Mouse (Mus musculus): ENCODE results near the gene Cacng8.

Gene Cacng8

DNA sequence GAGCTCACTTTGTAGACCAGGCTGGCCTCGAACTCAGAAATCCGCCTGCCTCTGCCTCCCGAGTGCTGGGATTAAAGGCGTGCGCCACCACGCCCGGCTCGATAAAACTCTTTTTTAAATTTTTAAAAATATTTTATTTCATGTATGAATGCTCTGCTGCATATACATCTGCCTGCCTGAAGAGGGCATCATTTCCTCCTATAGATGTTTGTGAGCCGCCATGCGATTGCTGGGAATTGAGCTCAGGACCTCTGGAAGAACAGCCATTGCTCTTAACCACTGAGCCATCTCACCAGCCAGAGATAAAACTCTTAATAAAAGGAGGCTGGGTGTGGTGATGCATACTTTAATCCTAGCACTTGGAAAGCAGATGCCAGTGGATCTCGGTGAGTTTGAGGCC lies 49.5 kb downstream of the Cacng8 start:
- no peak for DNase-seq

DNA sequence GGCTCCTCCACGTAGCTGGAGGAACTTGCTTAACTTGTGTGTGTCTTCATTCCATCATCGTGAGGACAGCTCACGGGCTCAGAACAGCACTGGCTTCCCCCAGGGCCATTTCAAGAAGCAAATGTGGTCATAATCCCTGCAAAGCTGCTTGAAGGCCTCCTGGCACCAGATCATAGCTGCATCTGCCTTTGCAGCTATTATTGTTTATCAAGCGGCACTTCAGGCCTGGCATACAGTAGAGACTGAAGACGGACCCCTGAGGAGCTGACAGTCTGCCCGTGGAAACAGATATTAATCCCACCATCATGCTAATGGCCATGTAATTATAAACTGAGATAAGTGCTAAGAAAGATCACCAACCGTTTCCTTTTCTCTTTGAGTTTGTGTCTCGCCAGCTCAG lies 50.0 kb downstream of the Cacng8 start:
- DNase-seq: no peak

- DNase-seq: no peak
These were observed 52.1 kb downstream of the Cacng8 start for GRCm38 (mm10) chr7:3442476-3443062.

GRCm38 (mm10) chr7:3444678-3445077 lies 54.2 kb downstream of the Cacng8 start:
- DNase-seq: no peak

GRCm38 (mm10) chr7:3446584-3446983 lies 56.1 kb downstream of the Cacng8 start:
- no peak for DNase-seq

DNA sequence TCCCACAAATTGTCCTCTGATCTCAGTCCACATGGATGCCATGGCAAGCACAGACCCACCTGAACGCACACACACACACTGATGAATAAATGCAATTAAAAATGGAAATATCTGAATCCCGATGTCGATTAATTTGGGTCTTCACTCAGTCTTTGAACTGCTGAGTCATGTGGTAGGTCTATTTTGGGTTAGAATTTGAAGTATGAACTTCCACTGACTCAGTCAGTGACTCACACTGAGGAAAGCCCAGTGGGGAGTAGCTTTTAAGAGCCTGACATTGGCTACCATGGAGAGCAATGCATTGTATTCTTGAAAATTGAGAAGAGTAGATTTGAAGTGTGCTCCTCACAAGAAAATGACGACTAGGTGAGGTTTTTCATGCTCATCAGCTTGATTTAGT lies 56.5 kb downstream of the Cacng8 start:
- no peak for DNase-seq

GRCm38 (mm10) chr7:3448737-3449454 lies 58.4 kb downstream of the Cacng8 start:
- DNase-seq: peak; percentile 93

GRCm38 (mm10) chr7:3450671-3451070 lies 60.2 kb downstream of the Cacng8 start:
- no peak for DNase-seq

DNA sequence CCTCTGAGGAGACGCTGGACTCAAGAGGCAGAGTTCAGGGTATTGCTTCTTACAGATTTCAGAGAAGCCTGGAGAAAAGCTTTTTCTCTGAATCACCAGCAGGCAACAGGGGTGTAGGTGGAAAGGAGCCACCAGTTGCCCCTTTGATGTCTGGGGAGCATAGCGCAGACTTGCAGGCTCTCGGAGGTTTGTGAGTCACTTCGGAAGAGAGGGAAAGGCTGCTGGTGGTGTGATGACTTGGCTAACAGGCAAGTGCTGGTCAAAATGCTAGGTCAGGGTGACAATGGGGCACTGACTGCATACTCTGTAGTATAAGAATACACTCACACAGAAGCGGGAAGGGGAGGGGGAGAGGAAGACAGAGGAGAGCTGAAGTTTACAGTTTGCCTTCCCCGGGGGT lies 60.7 kb downstream of the Cacng8 start:
- no peak for DNase-seq

DNA sequence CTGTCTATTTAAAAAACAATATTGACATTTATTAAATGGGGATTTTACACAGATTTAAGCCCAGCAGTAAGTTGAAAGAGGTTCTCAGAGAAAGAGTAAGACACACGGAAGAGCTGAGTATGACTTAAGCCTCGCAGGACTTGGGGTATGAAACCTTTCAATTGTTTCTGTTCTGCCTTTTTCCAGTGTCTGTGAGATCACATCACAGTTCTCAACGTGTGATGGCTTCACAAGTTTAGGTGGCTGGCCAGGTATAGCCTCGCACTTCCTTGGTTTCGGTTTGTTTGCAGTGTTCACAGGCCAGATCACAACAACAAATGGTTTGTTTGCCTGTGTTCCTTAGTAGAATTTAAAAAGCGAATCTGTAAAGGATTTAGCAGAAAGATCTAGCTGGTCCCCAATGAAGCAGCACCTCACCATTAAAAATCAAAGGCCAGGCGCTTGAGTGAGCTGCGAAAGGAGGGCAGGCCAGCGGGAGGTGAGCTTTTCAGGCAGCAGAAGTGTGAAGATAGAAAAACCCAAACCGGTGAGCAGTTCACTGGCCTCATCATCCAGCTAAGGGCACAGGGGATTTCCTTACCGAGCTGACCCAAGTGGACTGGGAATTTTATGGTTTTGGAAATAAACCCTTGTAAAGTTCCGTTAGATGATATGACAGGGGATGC lies 62.5 kb downstream of the Cacng8 start:
- DNase-seq: no peak

GRCm38 (mm10) chr7:3453486-3454183 lies 63.2 kb downstream of the Cacng8 start:
- no peak for DNase-seq

GRCm38 (mm10) chr7:3457111-3457840 lies 66.8 kb downstream of the Cacng8 start:
- DNase-seq: no peak

DNA sequence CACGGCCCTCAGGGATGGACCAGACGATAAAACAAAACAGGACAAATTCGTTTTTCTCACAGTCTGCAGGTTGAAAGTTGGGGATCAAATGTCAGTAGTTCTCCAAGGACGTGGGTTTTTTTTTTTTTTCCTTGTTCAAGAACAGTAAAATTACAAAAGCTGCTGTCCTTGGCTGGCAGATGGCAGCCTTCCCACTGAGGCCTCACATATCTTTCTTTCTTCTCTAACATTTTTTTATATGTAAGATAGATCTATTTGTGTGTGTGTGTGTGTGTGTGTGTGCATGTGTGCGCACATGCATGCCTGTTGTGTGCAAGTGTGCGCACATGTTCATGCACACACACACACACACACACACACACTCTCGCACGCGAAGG lies 67.3 kb downstream of the Cacng8 start:
- no peak for DNase-seq

DNA sequence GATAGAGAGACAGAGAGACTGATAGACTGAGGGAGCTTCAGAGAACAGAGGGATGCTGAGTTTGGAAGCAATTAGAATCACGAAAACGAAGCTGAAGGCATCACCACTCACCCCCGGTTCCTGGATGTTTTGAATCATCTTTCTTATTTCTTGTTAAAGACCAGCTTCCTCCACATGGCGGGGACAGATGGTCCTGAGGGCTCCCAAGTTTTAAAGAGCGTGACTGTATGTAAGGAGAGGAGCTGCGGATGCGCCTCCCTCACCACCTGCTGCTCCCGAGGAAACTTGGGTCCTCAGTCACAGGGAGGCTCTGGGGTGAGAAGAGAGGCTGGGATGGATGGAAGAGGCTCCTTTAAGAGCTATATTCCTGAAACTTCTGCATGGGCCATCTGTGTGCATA lies 69.8 kb downstream of the Cacng8 start:
- DNase-seq: no peak

GRCm38 (mm10) chr7:3463306-3463705 lies 72.8 kb downstream of the Cacng8 start:
- DNase-seq: peak; percentile 88
